Mouse (Mus musculus) midbrain, embryonic 11.5 days (tissue): ENCODE data around the gene Syne3. TPM values are rescaled to one million over a fixed set of nuclear protein-coding genes. Genes with fewer than 3 reads are reported as not detected.

ENCODE experiments used
- ATAC-seq: fragments of 200-750 bp; cut with Nextera tagmentation; 2 replicates; pipeline ENCODE4 v1.8.0; 2017; ENCODE audit warnings: moderate TSS enrichment, moderate library complexity; ENCODE audit not compliant: low FRiP score
- DNase-seq: peaks from one replicate; pipeline ENCODE4 v3.0.0; 2015; ENCODE audit warnings: low spot score; ENCODE audit errors: missing footprints
- H3K27ac ChIP-seq: fragments of 300-500 bp; sonication (generic); 2 replicates; pipeline ENCODE4 v1.5.1; 2014; ENCODE audit warnings: low read depth, low read length
- H3K27me3 ChIP-seq: fragments of 300-500 bp; sonication (generic); 2 replicates; pipeline ENCODE4 v1.6.1; 2014; ENCODE audit warnings: mild to moderate bottlenecking, low read length, moderate library complexity, mixed read lengths; ENCODE audit not compliant: control insufficient read depth, insufficient read depth
- H3K36me3 ChIP-seq: fragments of 300-500 bp; sonication (generic); 2 replicates; pipeline ENCODE4 v1.6.1; 2014; ENCODE audit warnings: mild to moderate bottlenecking, low read length, moderate library complexity, mixed read lengths; ENCODE audit not compliant: control insufficient read depth, insufficient read depth
- H3K4me1 ChIP-seq: fragments of 300-500 bp; sonication (generic); 2 replicates; pipeline ENCODE4 v1.6.1; 2014; ENCODE audit warnings: low read length; ENCODE audit not compliant: control insufficient read depth, insufficient read depth
- H3K4me2 ChIP-seq: fragments of 300-500 bp; sonication (generic); 2 replicates; pipeline ENCODE4 v1.6.1; 2014; ENCODE audit warnings: mild to moderate bottlenecking, moderate library complexity
- H3K4me3 ChIP-seq: fragments of 300-500 bp; sonication (generic); 2 replicates; pipeline ENCODE4 v1.5.1; 2014; ENCODE audit warnings: low read depth, low read length
- H3K9ac ChIP-seq: fragments of 300-500 bp; sonication (generic); 2 replicates; pipeline ENCODE4 v1.6.1; 2014; ENCODE audit warnings: low read length
- H3K9me3 ChIP-seq: fragments of 300-500 bp; sonication (generic); 2 replicates; pipeline ENCODE4 v1.6.1; 2016; ENCODE audit warnings: low read length; ENCODE audit not compliant: control insufficient read depth
- WGBS: fragments of 180-500 bp; shearing (Covaris S2); extraction: QIAGEN DNeasy Blood & Tissue Kit; methylation state at CpG from one replicate; pipeline ENCODE4 v1.1.7; 2014; 5-methylcytosine and 5-hydroxymethylcytosine counted together
- polyA plus RNA-seq: library from polyadenylated mRNA; unstranded; fragments of >200 nt; fragmentation: Nextera tagmentation; extraction: Ambion mirVana; gene quantifications from 2 replicates; pipeline ENCODE4 v1.2.1, GENCODE M21; 2014

The Syne3 gene
- polyA plus RNA-seq, result 0.10 TPM in 1 of 2 replicates, not detected in the other

- H3K36me3 ChIP-seq, result no peaks in the 10 kb centered on the region
- no peaks in the 10 kb centered on the region for H3K9me3 ChIP-seq
- peaks cover 6% of the 10 kb centered on the region for H3K4me1 ChIP-seq
- H3K9ac ChIP-seq, result peak within 1 kb of the TSS; percentile 56
- peaks cover 38% of the 10 kb centered on the region for H3K27me3 ChIP-seq
- H3K27ac ChIP-seq, result no peak within 1 kb of the TSS
- DNase-seq (peak; percentile 92), ATAC-seq (peak; percentile 81)
- H3K4me3 ChIP-seq, result peak within 1 kb of the TSS; percentile 58
- H3K4me2 ChIP-seq, result peak within 1 kb of the TSS; percentile 97
- WGBS, result under 1% methylated on average over 58 of the region's 66 CpGs
These were observed at the start of gene Syne3 for GRCm38 (mm10) chr12:105009370-105010212. Gene Syne3 (minus strand): TSS chr12:105009809.

GRCm38 (mm10) chr12:105055308-105055707 lies 45.7 kb upstream of the Syne3 start:
- Histone ChIP-seq H3K9me3 (no peaks in the 10 kb centered on the region), H3K4me3 (no peak overlapping the region), H3K27ac (no peak overlapping the region), H3K4me1 (no peaks in the 10 kb centered on the region), H3K36me3 (no peaks in the 10 kb centered on the region), H3K9ac (no peak overlapping the region), H3K27me3 (no peaks in the 10 kb centered on the region), H3K4me2 (no peak overlapping the region)
- 79% methylated on average over 6 of the region's 6 CpGs for WGBS
- DNase-seq, result peak; percentile 8
- ATAC-seq, result no peak

GRCm38 (mm10) chr12:105054041-105054440 lies 44.4 kb upstream of the Syne3 start:
- no peaks in the 10 kb centered on the region for H3K27me3 ChIP-seq
- WGBS, result 95% methylated on average over 15 of the region's 15 CpGs
- H3K36me3 ChIP-seq, result no peaks in the 10 kb centered on the region
- no peaks in the 10 kb centered on the region for H3K4me1 ChIP-seq
- no peak overlapping the region for H3K27ac ChIP-seq
- DNase-seq (no peak), ATAC-seq (no peak)
- H3K4me3 ChIP-seq, result no peak overlapping the region
- no peak overlapping the region for H3K4me2 ChIP-seq
- H3K9me3 ChIP-seq, result no peaks in the 10 kb centered on the region
- H3K9ac ChIP-seq, result no peak overlapping the region

GRCm38 (mm10) chr12:105050898-105051297 lies 41.3 kb upstream of the Syne3 start:
- H3K4me1 ChIP-seq, result peaks cover 4% of the 10 kb centered on the region; the same call in 1 of the 2 replicates
- 20% methylated on average over 4 of the region's 4 CpGs for WGBS
- no peaks in the 10 kb centered on the region for H3K27me3 ChIP-seq
- H3K4me2 ChIP-seq, result no peak overlapping the region
- H3K9ac ChIP-seq, result no peak overlapping the region
- no peaks in the 10 kb centered on the region for H3K9me3 ChIP-seq
- no peak overlapping the region for H3K27ac ChIP-seq
- ATAC-seq (no peak), DNase-seq (no peak)
- no peaks in the 10 kb centered on the region for H3K36me3 ChIP-seq
- H3K4me3 ChIP-seq, result no peak overlapping the region

- Histone ChIP-seq H3K4me3 (no peak overlapping the region), H3K36me3 (no peaks in the 10 kb centered on the region), H3K4me2 (no peak overlapping the region), H3K4me1 (peaks cover 4% of the 10 kb centered on the region; the same call in 1 of the 2 replicates), H3K9ac (no peak overlapping the region), H3K9me3 (no peaks in the 10 kb centered on the region), H3K27ac (no peak overlapping the region), H3K27me3 (no peaks in the 10 kb centered on the region)
- ATAC-seq (no peak), DNase-seq (no peak)
- 91% methylated on average over 12 of the region's 12 CpGs for WGBS
These were observed 40.2 kb upstream of the Syne3 start for GRCm38 (mm10) chr12:105049813-105050212.

GRCm38 (mm10) chr12:105048301-105048863 lies 38.8 kb upstream of the Syne3 start:
- Histone ChIP-seq H3K27ac (no peak overlapping the region), H3K4me3 (no peak overlapping the region)
- 0 out of 2 replicates have a peak, but pooled peaks have one; percentile 14 for ATAC-seq

GRCm38 (mm10) chr12:105044775-105045174 lies 35.2 kb upstream of the Syne3 start:
- ATAC-seq (no peak), DNase-seq (no peak)
- H3K9ac ChIP-seq, result no peak overlapping the region
- peaks cover 4% of the 10 kb centered on the region; the same call in 1 of the 2 replicates for H3K4me1 ChIP-seq
- no peak overlapping the region for H3K4me3 ChIP-seq
- 91% methylated on average over 9 of the region's 9 CpGs for whole genome bisulfite sequencing
- H3K9me3 ChIP-seq, result no peaks in the 10 kb centered on the region
- peaks cover 8% of the 10 kb centered on the region; the same call in 1 of the 2 replicates for H3K36me3 ChIP-seq
- no peak overlapping the region for H3K4me2 ChIP-seq
- no peak overlapping the region for H3K27ac ChIP-seq
- H3K27me3 ChIP-seq, result no peaks in the 10 kb centered on the region

More at GRCm38 (mm10) chr12:105048301-105048863, 38.8 kb upstream of the Syne3 start:
- no peaks in the 10 kb centered on the region for H3K27me3 ChIP-seq
- H3K36me3 ChIP-seq, result no peaks in the 10 kb centered on the region
- H3K9me3 ChIP-seq, result no peaks in the 10 kb centered on the region
- no peak overlapping the region for H3K4me2 ChIP-seq
- DNase-seq, result no peak
- H3K9ac ChIP-seq, result no peak overlapping the region
- H3K4me1 ChIP-seq, result peaks cover 4% of the 10 kb centered on the region; the same call in 1 of the 2 replicates
- 45% methylated on average over 17 of the region's 17 CpGs for WGBS

GRCm38 (mm10) chr12:105043081-105043480 lies 33.5 kb upstream of the Syne3 start:
- no peak overlapping the region for H3K9ac ChIP-seq
- DNase-seq (no peak), ATAC-seq (no peak)
- H3K27ac ChIP-seq, result no peak overlapping the region
- no peak overlapping the region for H3K4me2 ChIP-seq
- H3K4me1 ChIP-seq, result no peaks in the 10 kb centered on the region
- H3K27me3 ChIP-seq, result no peaks in the 10 kb centered on the region
- WGBS, result 88% methylated on average over 5 of the region's 5 CpGs
- H3K9me3 ChIP-seq, result no peaks in the 10 kb centered on the region
- peaks cover 8% of the 10 kb centered on the region; the same call in 1 of the 2 replicates for H3K36me3 ChIP-seq
- no peak overlapping the region for H3K4me3 ChIP-seq

GRCm38 (mm10) chr12:105040950-105041349 lies 31.3 kb upstream of the Syne3 start:
- no peaks in the 10 kb centered on the region for H3K4me1 ChIP-seq
- no peak overlapping the region for H3K4me3 ChIP-seq
- H3K9ac ChIP-seq, result no peak overlapping the region
- H3K9me3 ChIP-seq, result no peaks in the 10 kb centered on the region
- 96% methylated on average over 7 of the region's 7 CpGs for WGBS
- H3K27ac ChIP-seq, result no peak overlapping the region
- no peak for ATAC-seq
- no peaks in the 10 kb centered on the region for H3K27me3 ChIP-seq
- no peak for DNase-seq
- no peak overlapping the region for H3K4me2 ChIP-seq
- peaks cover 8% of the 10 kb centered on the region; the same call in 1 of the 2 replicates for H3K36me3 ChIP-seq
